Mouse (Mus musculus): ENCODE data around the gene Fsd2.
A peak's percentile ranks its signal among the peaks of the same experiment; 100 is the strongest.

Fsd2 gene

DNA sequence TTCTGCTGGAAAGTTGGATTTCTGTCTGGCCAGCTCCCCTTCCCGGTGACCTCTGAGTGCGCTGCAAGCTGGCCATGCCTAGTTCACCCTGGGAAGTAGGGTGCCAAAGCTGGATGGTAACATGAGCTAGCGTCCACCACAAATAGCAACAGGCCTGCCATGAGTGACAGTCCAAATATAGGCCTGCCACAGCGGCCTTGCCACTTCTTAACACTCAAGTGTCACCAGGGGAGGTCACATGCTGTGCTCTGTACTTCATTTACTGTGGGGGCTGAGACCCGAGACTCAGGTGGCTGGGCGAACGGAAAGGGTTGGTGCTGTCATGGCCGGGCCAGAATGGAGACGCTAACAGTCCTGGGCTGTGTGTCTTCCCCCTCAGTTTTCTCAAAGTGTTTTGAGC is at the start of gene Fsd2:
Fsd2 (minus strand) TSS at position 53 of the 400 bp plus-strand sequence.
- no peak for DNase-seq (ENCODE audit: low spot score)

DNA sequence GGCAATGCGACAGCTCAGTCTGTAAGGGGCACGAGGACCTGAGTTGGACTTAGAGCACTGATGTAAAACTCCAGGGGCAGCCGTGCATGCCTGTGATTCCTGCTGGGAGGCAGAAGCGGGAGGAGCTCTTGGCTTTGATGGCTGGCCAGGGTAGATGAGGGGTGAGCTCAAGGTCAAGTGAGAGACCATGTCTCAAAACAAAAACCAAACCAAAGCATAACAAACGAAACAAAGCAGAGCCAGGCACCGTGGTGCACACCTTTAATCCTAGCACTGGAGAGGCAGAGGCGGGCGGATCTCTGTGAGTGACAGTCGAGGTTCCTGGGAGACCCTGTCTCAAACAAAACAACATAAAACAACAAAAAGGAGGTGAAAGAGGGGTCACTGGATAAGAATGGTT is 48.3 kb upstream of the Fsd2 start:
- no peak for DNase-seq (ENCODE audit: low spot score)

- no peak for DNase-seq (ENCODE audit: low spot score)
These were observed 46.3 kb upstream of the Fsd2 start for GRCm38 (mm10) chr7:81612856-81613635.

- DNase-seq (ENCODE audit: low spot score): no peak
These were observed 43.4 kb upstream of the Fsd2 start for GRCm38 (mm10) chr7:81610125-81610524.

DNA sequence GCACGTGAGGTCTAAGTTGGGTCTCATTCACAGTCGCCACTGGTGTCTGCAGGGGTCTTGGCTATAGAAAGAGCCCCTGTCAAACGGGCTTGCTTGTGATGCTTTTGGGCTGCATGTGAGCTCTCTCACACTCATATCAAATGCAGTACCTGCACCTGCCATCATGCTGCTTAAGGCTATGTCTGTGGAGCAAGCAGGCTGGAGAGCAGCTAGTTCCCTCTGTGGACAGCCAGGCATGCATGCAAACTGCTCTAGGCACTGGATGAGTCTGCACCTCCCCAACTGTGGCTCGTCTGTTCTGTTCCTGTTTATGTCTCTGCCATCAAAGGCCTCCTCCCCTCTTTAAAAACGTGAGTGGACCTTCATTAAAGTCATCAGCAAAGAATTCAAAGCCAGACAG is 39.7 kb upstream of the Fsd2 start:
- no peak for DNase-seq (ENCODE audit: low spot score)

DNA sequence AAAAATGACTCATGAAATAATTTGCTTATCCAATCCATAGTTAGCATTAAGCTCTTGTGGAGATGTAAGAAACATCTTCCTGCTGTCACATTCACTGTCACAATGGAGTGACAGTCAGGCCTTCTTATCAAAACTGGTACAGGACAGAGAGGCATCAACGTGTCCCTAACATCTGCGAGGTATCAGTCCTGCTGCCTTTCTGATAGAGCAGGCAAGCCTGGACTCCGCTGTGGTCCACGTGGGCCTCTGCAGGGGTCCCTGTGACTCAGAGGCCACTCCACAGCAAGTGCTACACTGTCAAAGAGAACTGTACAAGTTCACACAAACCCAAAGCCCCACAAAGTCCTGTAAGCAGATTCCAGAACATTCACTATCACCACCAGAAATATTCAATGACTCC is 38.7 kb upstream of the Fsd2 start:
- no peak for DNase-seq (ENCODE audit: low spot score)

- DNase-seq (ENCODE audit: low spot score): no peak
These were observed 38.2 kb upstream of the Fsd2 start for GRCm38 (mm10) chr7:81604991-81605390.

DNA sequence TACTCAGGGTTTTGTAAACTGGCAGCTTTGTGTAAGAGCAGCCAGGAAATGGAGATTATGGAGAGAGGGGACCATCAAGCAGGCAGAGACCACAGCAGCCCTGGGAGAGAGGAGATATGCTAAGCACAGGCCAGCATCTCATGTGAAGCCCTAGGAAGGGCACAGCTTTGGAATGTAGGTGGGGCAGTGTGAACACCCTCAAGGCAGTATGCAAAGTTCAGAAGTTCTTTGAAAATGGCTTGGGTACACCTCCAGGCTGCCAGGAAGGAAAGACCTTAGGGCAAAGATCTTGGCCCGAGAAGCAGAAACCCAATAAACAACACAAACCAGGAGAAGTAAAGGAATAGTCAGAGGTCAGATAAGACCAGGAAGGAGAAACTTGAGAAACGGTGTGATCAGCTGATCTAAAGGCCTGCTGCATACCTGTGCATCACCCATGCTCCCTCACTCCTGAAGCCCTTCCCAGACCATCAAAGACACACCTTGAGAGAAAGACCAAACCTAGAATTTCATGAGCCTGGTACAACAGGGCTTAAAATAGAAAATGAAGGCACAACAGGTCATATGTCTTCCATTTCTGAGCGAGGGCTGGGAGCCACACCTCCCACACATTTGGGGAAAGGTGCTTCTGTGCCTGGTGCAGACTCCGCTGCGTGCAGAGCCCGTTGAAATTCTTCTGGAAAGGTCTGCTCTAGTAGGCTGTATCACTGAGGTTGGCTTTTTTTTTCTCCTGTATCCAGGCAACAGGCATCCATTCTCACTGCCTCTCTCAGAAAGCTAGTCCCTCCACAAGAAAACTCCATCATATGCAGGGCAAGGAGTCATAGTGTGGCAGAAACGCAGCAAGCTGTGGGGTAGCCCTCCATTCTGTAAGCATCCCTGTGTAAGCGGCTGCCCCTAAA is 32.9 kb upstream of the Fsd2 start:
- DNase-seq (ENCODE audit: low spot score): no peak

DNA sequence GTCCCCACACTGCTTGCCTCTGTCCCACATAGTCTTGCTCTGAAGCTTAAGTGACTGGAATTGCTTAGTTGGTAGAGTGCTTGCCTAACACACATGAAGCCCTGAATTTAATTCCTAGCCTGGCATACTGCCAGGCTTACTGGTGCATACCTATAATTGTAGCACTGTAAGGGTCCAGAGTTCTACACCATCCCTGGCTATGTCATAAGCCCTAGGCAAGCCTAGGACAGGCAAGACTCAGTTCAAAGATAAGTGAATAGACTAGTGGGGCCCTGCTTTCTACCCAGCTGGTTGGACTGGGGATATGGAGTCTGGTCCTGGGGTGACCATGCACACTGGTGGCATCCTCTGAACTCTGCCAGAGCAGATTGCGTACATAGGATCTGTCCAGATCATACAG is 30.9 kb upstream of the Fsd2 start:
- no peak for DNase-seq (ENCODE audit: low spot score)

DNA sequence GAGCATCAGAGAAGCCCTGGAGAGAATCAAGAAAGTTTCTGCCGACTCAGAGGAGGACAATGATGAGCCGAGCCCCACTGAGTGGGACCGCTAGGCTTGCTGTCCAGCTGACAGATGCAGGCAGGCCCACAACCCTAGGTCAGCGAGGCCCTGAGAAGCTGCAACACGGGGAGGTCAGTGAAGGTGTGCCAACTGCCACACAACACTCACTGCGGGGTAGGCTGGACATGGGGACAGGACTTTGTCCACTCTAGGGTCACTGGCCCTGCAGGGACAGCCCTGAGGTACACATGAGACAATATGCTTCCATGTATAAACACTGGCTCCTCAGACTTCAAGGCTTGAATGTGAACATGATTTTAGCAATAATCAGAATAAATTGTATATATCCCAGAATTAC is 29.3 kb upstream of the Fsd2 start:
- no peak for DNase-seq (ENCODE audit: low spot score)

DNA sequence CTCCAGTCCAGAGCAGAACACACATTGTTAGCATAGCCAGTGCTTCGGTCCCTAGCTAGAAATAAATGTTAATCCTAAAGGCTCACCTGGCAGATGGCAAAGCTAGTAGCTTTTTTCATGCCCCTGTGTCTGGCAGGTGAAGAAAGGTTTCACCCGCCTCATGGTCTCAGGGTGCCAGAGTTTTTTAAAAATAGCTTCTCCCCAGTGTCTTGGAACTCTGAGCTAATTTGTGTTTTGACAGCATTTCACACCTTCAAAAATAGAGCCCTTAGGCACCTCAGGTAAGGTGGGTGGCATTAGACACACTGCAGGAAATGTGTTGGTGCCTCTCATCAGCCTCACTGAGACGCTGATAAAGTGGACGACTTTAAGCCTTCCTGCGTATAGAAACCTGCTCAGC is 28.3 kb upstream of the Fsd2 start:
- DNase-seq (ENCODE audit: low spot score): no peak

GRCm38 (mm10) chr7:81593387-81593786 is 26.6 kb upstream of the Fsd2 start:
- DNase-seq (ENCODE audit: low spot score): no peak

DNA sequence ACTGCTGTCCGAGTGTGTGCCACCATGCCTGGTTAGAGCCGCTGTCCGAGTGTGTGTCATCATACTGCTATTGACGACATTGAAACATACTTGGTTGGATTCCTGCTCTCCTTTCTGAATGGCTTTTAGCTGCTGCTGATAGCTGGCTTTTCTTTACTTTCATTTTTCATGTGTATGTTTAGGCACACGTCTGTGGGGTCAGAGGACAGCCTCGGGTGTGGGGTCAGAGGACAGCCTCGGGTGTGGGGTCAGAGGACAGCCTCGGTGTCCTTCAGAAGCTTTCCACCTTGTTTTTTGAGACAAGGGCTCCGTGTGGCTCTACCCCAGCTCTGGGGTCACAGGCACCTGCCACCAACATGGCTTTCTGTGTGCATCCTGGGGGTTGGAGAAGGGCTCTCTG is 25.9 kb upstream of the Fsd2 start:
- no peak for DNase-seq (ENCODE audit: low spot score)

- DNase-seq (ENCODE audit: low spot score): no peak
These were observed 20.5 kb upstream of the Fsd2 start for GRCm38 (mm10) chr7:81587238-81587637.

- no peak for DNase-seq (ENCODE audit: low spot score)
These were observed 18.6 kb upstream of the Fsd2 start for GRCm38 (mm10) chr7:81585326-81585725.

DNA sequence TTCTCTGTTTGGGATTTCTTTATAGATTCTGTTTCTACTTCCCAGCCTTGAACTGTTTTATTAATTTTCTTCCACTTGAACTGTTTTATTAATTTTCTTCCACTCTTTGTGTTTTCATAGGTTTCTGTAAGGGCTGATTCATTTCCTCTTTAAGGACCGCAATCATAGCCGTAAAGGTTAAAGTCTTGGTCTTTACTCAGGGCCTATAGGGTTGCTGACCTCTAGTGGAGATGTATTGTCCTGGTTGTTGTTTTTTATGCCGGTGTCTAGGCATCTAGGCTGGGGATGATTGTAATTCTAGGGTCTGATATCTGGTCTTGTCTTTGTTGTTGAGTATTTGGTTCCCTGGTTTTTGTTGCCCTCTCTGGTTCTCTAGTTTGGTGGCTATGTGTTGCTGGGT is 16.8 kb upstream of the Fsd2 start:
- no peak for DNase-seq (ENCODE audit: low spot score)

DNA sequence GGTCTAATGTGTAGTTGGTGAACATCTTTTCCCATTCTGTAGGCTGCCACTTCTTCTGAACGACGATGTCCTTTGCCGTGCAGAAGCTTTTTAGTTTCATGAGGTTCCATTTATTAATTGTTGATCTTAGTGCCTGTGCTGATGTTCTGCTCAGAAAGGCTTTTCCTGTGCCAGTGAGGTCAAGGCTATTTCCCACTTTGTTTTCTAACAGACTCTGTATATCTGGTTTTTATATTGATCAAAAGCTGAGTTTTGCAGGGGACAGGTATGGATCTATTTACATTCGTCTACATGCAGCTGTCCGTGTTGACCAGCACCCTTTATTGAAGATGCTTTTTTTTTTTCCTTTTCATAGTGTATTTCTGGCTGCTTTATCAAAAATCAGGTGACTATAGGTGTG is 12.6 kb upstream of the Fsd2 start:
- no peak for DNase-seq (ENCODE audit: low spot score)

DNA sequence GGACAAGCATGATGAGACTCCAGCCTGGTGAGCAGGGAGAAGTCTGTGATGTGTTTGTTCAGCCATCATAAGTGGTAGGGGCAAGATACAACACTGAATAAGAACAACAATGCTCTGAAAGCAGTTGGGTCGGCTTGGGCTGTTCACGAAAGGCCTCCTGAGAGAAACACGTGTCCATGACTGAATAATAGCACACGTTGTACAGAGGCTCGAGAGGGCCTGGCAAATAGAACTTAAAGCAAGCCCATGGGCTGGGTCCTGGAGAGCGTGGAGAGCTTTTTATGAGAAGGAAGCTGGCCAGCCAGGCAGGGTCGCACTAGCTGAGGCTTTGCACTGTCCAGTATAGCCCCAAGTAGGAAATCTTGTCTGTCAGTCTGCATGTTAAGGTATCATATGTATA is 11.7 kb upstream of the Fsd2 start:
- no peak for DNase-seq (ENCODE audit: low spot score)

DNA sequence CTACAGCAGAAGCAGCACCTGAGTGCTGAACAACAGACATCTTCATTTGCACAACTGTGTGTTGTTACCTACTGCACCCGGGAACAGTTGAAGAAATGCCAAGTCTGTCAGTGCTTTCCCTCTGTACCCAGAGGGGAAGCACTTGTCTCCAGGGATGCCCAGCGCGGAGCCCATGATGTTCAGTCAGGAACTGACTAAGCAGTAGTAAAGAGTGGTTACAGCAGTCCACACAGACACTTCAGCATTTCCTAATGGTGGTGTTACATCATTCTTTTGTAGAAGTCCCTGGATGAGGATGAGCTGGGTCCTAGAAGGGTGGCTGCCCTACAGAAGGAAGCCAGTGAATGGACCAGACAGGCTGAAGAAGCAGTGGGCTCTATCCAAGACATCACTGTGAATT is 11.1 kb upstream of the Fsd2 start:
- no peak for DNase-seq (ENCODE audit: low spot score)

DNA sequence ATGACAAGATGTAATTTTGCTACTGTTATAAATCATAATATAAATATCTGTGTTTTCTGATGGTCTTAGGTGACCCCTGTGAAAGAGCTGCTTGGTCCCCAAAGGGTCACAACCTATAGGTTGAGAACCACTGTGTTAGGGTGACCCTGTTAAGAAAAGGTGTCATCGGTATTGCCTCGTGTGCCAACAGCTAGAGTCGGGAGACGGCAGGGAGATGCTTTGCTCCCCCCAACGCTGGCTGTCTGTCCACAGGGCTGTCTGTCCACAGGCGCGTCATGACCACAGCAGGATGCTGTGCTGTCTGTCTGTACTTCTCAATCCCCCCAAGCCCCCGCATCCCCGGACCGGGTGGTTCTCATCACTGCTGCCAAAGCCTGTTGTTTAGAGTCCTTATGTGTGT is 8.9 kb upstream of the Fsd2 start:
- no peak for DNase-seq (ENCODE audit: low spot score)

DNA sequence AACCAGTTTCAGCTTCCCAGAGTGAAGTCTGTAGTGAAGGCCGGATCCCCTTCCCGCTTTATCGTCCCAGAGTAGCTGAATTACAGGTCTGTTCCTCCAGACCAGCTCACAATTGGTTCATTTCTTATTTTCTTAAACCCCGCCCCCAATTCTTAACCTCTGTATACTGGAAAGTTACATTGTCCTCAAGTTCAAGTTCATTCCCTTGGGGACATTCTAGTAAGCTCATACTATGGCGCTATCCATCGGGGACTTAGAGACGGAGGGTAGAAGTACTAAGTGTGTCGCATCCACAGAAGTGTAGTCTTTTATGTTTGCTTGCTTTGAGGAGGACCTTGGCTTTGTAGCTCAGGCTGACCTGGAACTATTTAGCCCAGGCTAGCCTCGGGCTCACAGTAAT is 7.1 kb upstream of the Fsd2 start:
- no peak for DNase-seq (ENCODE audit: low spot score)

DNA sequence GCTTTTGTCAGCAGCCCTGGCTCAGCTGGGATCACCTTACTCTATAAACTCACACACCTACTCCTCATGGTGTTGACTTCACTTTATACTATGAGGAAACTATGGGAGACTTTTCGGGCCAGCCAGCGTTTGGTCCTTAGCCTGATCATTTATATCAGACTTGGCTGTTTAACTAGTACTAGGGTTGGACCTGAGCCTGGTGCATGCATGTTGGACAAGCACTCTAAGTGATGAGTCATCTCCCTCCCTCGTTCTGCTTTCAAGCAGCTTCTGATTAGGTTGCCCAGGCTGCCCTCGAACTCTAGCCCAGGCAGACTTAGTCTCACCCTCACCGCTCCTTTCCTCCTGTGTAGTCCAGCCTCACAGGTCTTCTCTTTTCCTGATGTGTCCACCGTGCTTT is 6.7 kb upstream of the Fsd2 start:
- DNase-seq (ENCODE audit: low spot score): peak; percentile 73

DNA sequence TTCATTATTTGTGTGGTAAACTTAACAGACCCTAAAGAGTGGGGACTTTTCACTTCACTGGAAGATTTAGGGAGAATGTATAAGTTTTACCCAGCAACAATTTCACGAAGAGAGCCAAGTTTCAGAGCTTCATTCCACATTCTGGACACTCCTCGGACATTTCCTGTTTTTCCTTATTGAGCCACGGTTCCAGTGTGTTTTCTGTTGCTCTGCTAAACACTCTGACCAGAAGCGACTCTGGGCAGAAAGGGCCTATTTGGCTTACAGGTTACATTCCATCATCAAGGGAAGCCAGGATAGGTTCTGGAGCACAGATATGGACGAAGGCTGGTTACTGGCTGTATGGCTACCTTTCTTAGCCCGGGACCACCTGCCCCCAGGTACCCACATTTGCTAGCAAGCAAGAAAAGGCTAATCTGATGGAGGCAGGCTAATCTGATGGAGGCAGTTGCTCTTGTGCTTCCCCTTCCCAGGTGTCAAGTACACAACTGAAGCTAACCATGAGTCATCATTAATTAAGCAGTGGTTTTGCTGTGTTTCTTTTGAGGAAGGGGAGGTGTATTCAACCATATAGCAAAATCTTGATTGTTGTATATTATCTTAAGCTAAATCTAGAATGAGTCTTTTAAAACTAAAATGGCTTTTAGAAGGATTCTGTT is 6.0 kb upstream of the Fsd2 start:
- DNase-seq (ENCODE audit: low spot score): peak; percentile 58
